In genomic region chr12:76901508-76902294, GRCm38 (mm10) we compare ENCODE assay signal across 14 mouse cellular contexts.
"Had no signal": no experiment of that assay in that cellular context is flagged by ENCODE, and none has a peak within 500 bp of the region (broad histone marks: within the 10 kb centered on the region; RNA-seq: fewer than 3 reads in every experiment).

No protein-coding gene starts in this region.

- H3K27ac ChIP-seq: limb, embryonic 13.5 days; liver, embryonic 14.5 days; midbrain, embryonic 15.5 days; neural tube, embryonic 12.5 days had no signal

- H3K4me3 ChIP-seq: limb, embryonic 13.5 days; midbrain, embryonic 15.5 days; neural tube, embryonic 12.5 days had no signal

- H3K9me3 ChIP-seq: limb, embryonic 13.5 days; midbrain, embryonic 15.5 days; neural tube, embryonic 12.5 days had no signal

- H3K27me3 ChIP-seq: limb, embryonic 13.5 days; midbrain, embryonic 15.5 days; neural tube, embryonic 12.5 days had no signal

- H3K4me1 ChIP-seq: midbrain, embryonic 15.5 days; neural tube, embryonic 12.5 days had no signal

- H3K9ac ChIP-seq: limb, embryonic 13.5 days; liver, embryonic 14.5 days; midbrain, embryonic 15.5 days; neural tube, embryonic 12.5 days had no signal

- DNase-seq: kidney, adult 2 months; kidney, postnatal 36 days; layer of hippocampus, adult 9-11 months; left cerebral cortex, postnatal 4 days; lung, adult 2 months; right cerebral cortex, postnatal 4 days; spleen, adult 18-20 months; thymus, adult 2 months; thymus, postnatal 36 days had no signal

- ATAC-seq: intestine, embryonic 16.5 days; midbrain, embryonic 15.5 days had no signal
